Mouse (Mus musculus) limb, embryonic 14.5 days (tissue): ENCODE results near the gene Procr. TPM values are rescaled to one million over a fixed set of nuclear protein-coding genes. Genes with fewer than 3 reads are reported as not detected.
A peak's percentile ranks its signal among the peaks of the same experiment; 100 is the strongest.

Experiments used
- ATAC-seq: fragments of 200-750 bp; cut with Nextera tagmentation; 2 replicates; pipeline ENCODE4 v1.8.0; 2017; ENCODE audit warnings: low read depth, moderate number of reproducible peaks, moderate TSS enrichment; ENCODE audit not compliant: low FRiP score
- DNase-seq: peaks from one replicate; pipeline ENCODE4 v3.0.0-alpha.2; 2015; ENCODE audit warnings: low spot score
- H3K27ac ChIP-seq: fragments of 300-500 bp; sonication (generic); replicated peaks from 2 replicates; pipeline ENCODE4 v1.5.1; 2014; ENCODE audit warnings: low read depth, mild to moderate bottlenecking, low read length, moderate library complexity, mixed read lengths
- H3K27me3 ChIP-seq: fragments of 300-500 bp; sonication (generic); 2 replicates; pipeline ENCODE4 v1.6.1; 2014; ENCODE audit warnings: low read length, mixed read lengths; ENCODE audit not compliant: control insufficient read depth, insufficient read depth
- H3K36me3 ChIP-seq: fragments of 300-500 bp; sonication (generic); 2 replicates; pipeline ENCODE4 v1.6.1; 2014; ENCODE audit warnings: mild to moderate bottlenecking, low read length, moderate library complexity, mixed read lengths; ENCODE audit not compliant: control insufficient read depth, insufficient read depth
- H3K4me1 ChIP-seq: fragments of 300-500 bp; sonication (generic); 2 replicates; pipeline ENCODE4 v1.6.1; 2014; ENCODE audit warnings: antibody characterized with exemption, low read length, mixed read lengths; ENCODE audit not compliant: control insufficient read depth, insufficient read depth
- H3K4me2 ChIP-seq: fragments of 300-500 bp; sonication (generic); replicated peaks from 2 replicates; pipeline ENCODE4 v1.6.1; 2014; ENCODE audit warnings: low read depth, mild to moderate bottlenecking, low read length, moderate library complexity; ENCODE audit not compliant: severe bottlenecking
- H3K4me3 ChIP-seq: fragments of 300-500 bp; sonication (generic); replicated peaks from 2 replicates; pipeline ENCODE4 v1.5.1; 2014; ENCODE audit warnings: low read length
- H3K9ac ChIP-seq: fragments of 300-500 bp; sonication (generic); 2 replicates; pipeline ENCODE4 v1.6.1; 2014; ENCODE audit warnings: mild to moderate bottlenecking, low read depth, low read length, moderate library complexity; ENCODE audit not compliant: severe bottlenecking
- H3K9me3 ChIP-seq: fragments of 300-500 bp; sonication (generic); 2 replicates; pipeline ENCODE4 v1.6.1; 2016; ENCODE audit warnings: low read length; ENCODE audit not compliant: control insufficient read depth
- POLR2A ChIP-seq: fragments of 200-500 bp; IDR thresholded peaks from 2 replicates; pipeline ENCODE4 v1.8.0; 2012; ENCODE audit warnings: inconsistent platforms, mild to moderate bottlenecking, moderate library complexity, borderline replicate concordance; ENCODE audit not compliant: insufficient read depth, insufficient read length; ENCODE audit errors: extremely low read depth
- WGBS: fragments of 180-500 bp; shearing (Covaris S2); extraction: QIAGEN DNeasy Blood & Tissue Kit; methylation state at CpG from one replicate; pipeline ENCODE4 v1.1.7; 2014; 5-methylcytosine and 5-hydroxymethylcytosine counted together
- polyA plus RNA-seq, 2 experiments: library from polyadenylated mRNA; depleted of rRNA in 1 of 2; stranded (reverse) in 1 of 2; unstranded in 1 of 2; fragments of >200 nt; fragmentation: Nextera tagmentation in 1 of 2; extraction: Ambion mirVana in 1 of 2; gene quantifications; 2 replicates each; pipeline versions ENCODE4 v1.2.1 to v1.2.3; 2012 to 2014

The Procr gene
- polyA plus RNA-seq, 2 experiments, result 4.3 to 8.2 TPM

DNA sequence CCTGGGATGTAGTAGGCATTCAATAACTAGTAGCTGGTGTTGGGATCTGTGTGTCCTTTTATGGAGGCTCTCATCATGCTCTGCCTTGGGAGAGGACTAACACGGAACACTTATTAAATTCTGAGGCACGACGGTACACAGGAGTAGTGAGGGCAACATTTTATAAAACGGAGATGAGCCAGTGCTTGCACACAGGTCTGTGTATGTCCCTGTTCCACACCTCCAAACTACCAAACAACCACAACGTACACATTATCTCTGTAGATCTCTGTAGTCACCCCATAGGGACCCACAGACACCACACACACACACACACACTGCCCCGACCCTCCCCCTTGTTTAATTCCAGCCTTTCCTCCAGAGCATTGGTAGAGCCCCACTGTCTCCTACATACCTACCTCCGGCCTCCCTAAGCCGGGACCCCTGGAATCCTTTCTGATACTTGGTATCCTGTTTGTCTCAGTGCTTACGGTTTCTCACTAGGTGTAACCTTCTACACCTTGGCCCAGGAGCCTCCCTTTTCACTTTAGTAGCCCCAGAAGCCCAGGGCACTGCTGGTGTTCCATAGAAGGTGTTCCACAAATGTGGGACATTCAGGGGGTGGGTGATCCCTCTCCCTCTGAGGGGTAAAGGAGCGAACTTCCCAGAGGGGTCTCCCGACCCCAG lies 23.5 kb downstream of the Procr start:
- H3K36me3 ChIP-seq, result no peaks in the 10 kb centered on the region
- peak overlapping the region; percentile 31; the same call in 1 of the 2 replicates for H3K4me3 ChIP-seq
- TF ChIP-seq POLR2A, result no peak
- WGBS, result 58% methylated on average over 11 of the region's 11 CpGs
- no peaks in the 10 kb centered on the region for H3K9me3 ChIP-seq
- DNase-seq (no peak), ATAC-seq (no peak)
- no peak overlapping the region for H3K27ac ChIP-seq
- H3K4me2 ChIP-seq, result no peak overlapping the region
- no peak overlapping the region for H3K9ac ChIP-seq
- H3K4me1 ChIP-seq, result 0 out of 2 replicates have a peak, but pooled peaks cover 3% of the 10 kb centered on the region
- peaks cover 43% of the 10 kb centered on the region for H3K27me3 ChIP-seq

DNA sequence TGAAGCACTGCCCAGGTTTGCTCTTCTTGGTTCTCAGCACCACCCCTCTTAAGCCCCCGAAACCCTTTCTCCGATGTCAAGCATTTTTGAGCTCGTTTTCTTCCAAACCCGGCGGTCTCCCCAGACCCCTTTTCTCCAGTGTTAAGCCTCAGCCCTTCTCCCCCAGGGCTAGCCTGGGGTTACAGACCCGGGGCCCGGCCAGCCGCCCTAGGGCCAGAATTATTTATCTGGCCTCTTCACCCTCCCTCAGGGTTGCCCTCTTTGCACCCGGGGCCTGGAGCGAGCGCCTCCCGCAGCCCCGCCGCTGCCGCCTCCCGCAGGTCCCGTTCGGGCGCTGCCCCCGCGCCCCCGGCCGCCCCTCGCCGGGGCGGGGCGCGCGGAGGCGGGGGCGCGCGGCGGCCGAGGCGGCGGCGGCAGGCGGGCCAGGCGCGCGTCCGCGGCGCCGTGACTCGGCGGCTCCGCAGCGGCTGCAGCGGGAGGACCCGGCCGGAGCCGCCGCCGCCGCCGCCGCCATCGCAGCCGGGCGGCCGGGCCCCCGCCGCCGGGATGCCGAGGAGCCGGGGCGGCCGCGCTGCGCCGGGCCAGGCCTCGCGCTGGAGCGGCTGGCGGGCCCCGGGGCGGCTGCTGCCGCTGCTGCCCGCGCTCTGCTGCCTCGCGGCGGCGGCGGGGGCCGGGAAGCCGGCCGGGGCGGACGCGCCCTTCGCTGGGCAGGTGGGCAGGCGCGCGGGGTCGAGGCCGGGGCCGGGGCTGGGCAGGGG lies 24.2 kb downstream of the Procr start, which contains the start of gene Mmp24:
Gene Mmp24, plus strand, starts transcription at position 416 of the 758 bp plus-strand sequence.
- H3K27me3 ChIP-seq, result peaks cover 43% of the 10 kb centered on the region
- no peak for TF ChIP-seq POLR2A
- H3K4me1 ChIP-seq, result 0 out of 2 replicates have a peak, but pooled peaks cover 3% of the 10 kb centered on the region
- peak within 1 kb of the TSS; percentile 89 for H3K4me2 ChIP-seq
- H3K9ac ChIP-seq, result no peak within 1 kb of the TSS
- ATAC-seq (no peak), DNase-seq (no peak)
- 5% methylated on average over 34 of the region's 100 CpGs for WGBS
- no peaks in the 10 kb centered on the region for H3K36me3 ChIP-seq
- H3K4me3 ChIP-seq, result peak within 1 kb of the TSS; percentile 38
- H3K27ac ChIP-seq, result no peak within 1 kb of the TSS
- H3K9me3 ChIP-seq, result no peaks in the 10 kb centered on the region

DNA sequence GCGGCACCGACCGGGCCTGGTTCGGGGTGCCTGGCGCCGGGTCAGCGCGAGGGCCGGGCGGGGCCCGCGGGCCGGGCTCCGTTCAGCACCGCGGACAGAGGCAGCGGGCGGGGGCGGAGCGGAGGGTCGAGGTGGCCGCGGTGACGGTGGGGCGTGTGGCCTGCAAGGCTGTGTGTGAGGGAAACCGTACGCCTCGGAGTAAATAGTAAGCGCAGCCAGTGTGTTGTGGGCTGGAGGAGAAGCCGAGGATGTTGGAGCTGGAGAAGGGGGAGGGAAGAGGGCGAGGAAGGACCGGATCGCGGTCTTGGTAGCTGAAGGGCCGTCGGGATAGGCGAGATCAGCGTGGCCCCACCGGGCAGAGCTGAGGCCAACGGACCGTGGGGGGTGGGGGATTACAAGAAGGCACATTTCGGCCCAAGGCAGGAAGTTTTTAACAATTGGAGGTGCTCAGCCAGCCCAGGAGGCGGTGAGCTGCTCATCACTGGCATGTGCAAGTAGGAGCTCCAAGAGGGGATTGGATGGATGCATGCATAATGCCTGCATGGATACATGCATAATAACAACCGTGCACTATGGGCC lies 24.9 kb downstream of the Procr start:
- 3% methylated on average over 39 of the region's 44 CpGs for WGBS
- no peak overlapping the region for H3K9ac ChIP-seq

DNA sequence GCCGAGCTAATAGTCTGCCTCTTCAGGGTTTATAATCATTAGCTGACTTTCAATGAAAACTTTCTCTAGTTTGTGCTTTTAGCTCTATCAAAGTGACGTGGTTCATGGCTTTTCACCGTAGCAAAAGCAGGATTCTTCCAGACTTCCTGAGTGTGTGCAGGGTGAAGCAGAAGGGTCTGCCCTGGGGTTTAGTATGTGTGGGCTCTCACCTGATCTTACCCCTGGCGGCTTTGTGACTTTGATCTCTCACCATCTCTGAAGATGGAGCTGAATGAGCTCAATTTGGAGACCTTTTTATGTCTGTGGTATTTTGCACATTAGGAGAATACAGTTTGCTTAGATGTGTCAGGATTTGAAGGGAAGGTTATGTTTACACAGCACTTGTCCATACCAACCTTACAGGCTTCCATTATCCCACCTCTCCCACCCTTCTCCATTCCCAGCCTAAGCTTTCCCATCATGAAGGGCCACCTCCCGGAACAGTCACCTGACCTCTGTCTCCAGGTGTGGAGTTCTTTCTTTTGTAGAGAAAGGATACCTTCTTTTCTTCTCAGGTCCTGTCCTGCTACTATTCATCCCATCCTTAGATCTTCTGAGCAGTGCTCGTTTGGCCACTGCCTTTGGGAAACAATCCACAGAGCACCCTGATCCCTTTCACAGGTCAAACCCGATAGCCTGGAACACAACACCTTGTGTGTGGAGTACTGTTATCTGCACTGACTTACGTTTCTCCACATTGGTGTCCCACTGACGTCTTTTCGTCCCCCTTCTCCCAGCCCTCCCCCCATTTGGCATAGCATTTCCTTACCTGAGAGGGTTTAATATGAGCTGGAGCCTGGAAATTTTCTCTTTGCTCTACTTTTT lies 26.1 kb downstream of the Procr start:
- no peak for ATAC-seq
- no peak overlapping the region for H3K4me3 ChIP-seq
- peaks cover 43% of the 10 kb centered on the region for H3K27me3 ChIP-seq
- H3K36me3 ChIP-seq, result no peaks in the 10 kb centered on the region
- no peak for TF ChIP-seq POLR2A
- no peak for DNase-seq
- H3K9me3 ChIP-seq, result no peaks in the 10 kb centered on the region
- no peak overlapping the region for H3K9ac ChIP-seq
- H3K4me1 ChIP-seq, result 0 out of 2 replicates have a peak, but pooled peaks cover 3% of the 10 kb centered on the region
- WGBS, result 64% methylated on average over 10 of the region's 10 CpGs
- no peak overlapping the region for H3K4me2 ChIP-seq
- H3K27ac ChIP-seq, result no peak overlapping the region

More for the DNA sequence above, 24.9 kb downstream of the Procr start:
- ATAC-seq (peak; percentile 77), DNase-seq (peak; percentile 38)
- H3K4me3 ChIP-seq, result peak overlapping the region; percentile 38
- peaks cover 43% of the 10 kb centered on the region for H3K27me3 ChIP-seq
- no peak for TF ChIP-seq POLR2A
- H3K4me1 ChIP-seq, result 0 out of 2 replicates have a peak, but pooled peaks cover 3% of the 10 kb centered on the region
- no peaks in the 10 kb centered on the region for H3K36me3 ChIP-seq
- peak overlapping the region; percentile 89 for H3K4me2 ChIP-seq
- no peaks in the 10 kb centered on the region for H3K9me3 ChIP-seq
- no peak overlapping the region for H3K27ac ChIP-seq
